Mouse (Mus musculus) left cerebral cortex, adult 2 months (tissue): ENCODE results near the gene March9. TPM values are rescaled to one million over a fixed set of nuclear protein-coding genes. Genes with fewer than 3 reads are reported as not detected.

Source experiments
- DNase-seq, 2 experiments: peaks; one replicate each; pipeline ENCODE4 v3.0.0; 2021 to 2022; ENCODE audit warnings: low spot score in 2 of 2, mixed read lengths in 1 of 2; ENCODE audit errors: extremely low spot score in 1 of 2
- H3K27ac ChIP-seq: fragments of 200-600 bp; 2 replicates; pipeline ENCODE4 v1.8.1; 2022
- H3K4me3 ChIP-seq: fragments of 200-600 bp; 2 replicates; pipeline ENCODE4 v1.8.1; 2022
- CTCF ChIP-seq: fragments of 200-600 bp; IDR thresholded peaks from 2 replicates; pipeline ENCODE4 v1.8.1; 2022; ENCODE audit warnings: antibody characterized with exemption, mild to moderate bottlenecking, moderate library complexity
- intact Hi-C: fragments of 180-260 bp; cut with DNase I; formaldehyde crosslinking; loops from one replicate; pipeline ENCODE4 v1.15.1; 2025
- total RNA-seq, 2 experiments: library from RNA; stranded (reverse); gene quantifications; 2 replicates each; pipeline ENCODE4 v1.2.3; 2021

March9 gene
- total RNA-seq, 2 experiments from 2014 or later = 18.1 to 22.5 TPM

- intact Hi-C loops = no loop called here
- peak; percentile 56 to 65 for DNase-seq
- 0 out of 2 replicates have a peak overlapping the region, but pooled peaks have one; percentile 13 for H3K4me3 ChIP-seq
- peak overlapping the region; percentile 60; the same call in 1 of the 2 replicates for H3K27ac ChIP-seq
- peak; percentile 7 for TF ChIP-seq CTCF
These were observed 31.8 kb upstream of the March9 start for GRCm38 (mm10) chr10:127091507-127092396.

- DNase-seq = peak; percentile 52 to 61
- no peak for TF ChIP-seq CTCF
- H3K4me3 ChIP-seq = peak overlapping the region; percentile 13; the same call in 1 of the 2 replicates
- H3K27ac ChIP-seq = peak overlapping the region; percentile 60
- intact Hi-C loops = no loop called here
These were observed 30.8 kb upstream of the March9 start for GRCm38 (mm10) chr10:127090560-127091411.

- no peak for DNase-seq
- peak; percentile 30 for TF ChIP-seq CTCF
- Histone ChIP-seq H3K4me3 (no peak overlapping the region), H3K27ac (no peak overlapping the region)
- intact Hi-C loops = no loop called here
These were observed 25.6 kb upstream of the March9 start for GRCm38 (mm10) chr10:127085633-127086032.

- DNase-seq = no peak
- no peak for TF ChIP-seq CTCF
- intact Hi-C loops = no loop called here
These were observed 25.1 kb upstream of the March9 start for GRCm38 (mm10) chr10:127085052-127085451.

GRCm38 (mm10) chr10:127083915-127084306 lies 23.9 kb upstream of the March9 start:
- Histone ChIP-seq H3K4me3 (no peak overlapping the region), H3K27ac (no peak overlapping the region; the same call in 1 of the 2 replicates)
- DNase-seq = no peak
- intact Hi-C loops = no loop called here
- TF ChIP-seq CTCF = no peak; the same call in 1 of the 2 replicates

More at GRCm38 (mm10) chr10:127085052-127085451, 25.1 kb upstream of the March9 start:
- H3K4me3 ChIP-seq = no peak overlapping the region
- no peak overlapping the region for H3K27ac ChIP-seq

- no peak; the same call in 1 of the 2 replicates for TF ChIP-seq CTCF
- intact Hi-C loops = no loop called here
- Histone ChIP-seq H3K27ac (peak overlapping the region; percentile 17; the same call in 1 of the 2 replicates), H3K4me3 (no peak overlapping the region)
- DNase-seq = no peak
These were observed 23.4 kb upstream of the March9 start for GRCm38 (mm10) chr10:127083292-127083914.

- H3K27ac ChIP-seq = peak overlapping the region; percentile 96
- intact Hi-C loops = no loop called here
- DNase-seq = no peak
- peak overlapping the region; percentile 85 for H3K4me3 ChIP-seq
- no peak for TF ChIP-seq CTCF
These were observed 22.1 kb upstream of the March9 start for GRCm38 (mm10) chr10:127081996-127082620.

- peak in 1 of 2 experiments; percentile 68 for DNase-seq
- intact Hi-C loops = no loop called here
- TF ChIP-seq CTCF = no peak; the same call in 1 of the 2 replicates
- Histone ChIP-seq H3K4me3 (peak overlapping the region; percentile 85), H3K27ac (peak overlapping the region; percentile 96)
These were observed 21.2 kb upstream of the March9 start for GRCm38 (mm10) chr10:127080901-127081780.

- peak in 1 of 2 experiments; percentile 59 for DNase-seq
- Histone ChIP-seq H3K4me3 (peak overlapping the region; percentile 85), H3K27ac (peak overlapping the region; percentile 96)
- peak; percentile 43 for TF ChIP-seq CTCF
- intact Hi-C loops = no loop called here
These were observed 19.8 kb upstream of the March9 start for GRCm38 (mm10) chr10:127079665-127080391.
